Mouse (Mus musculus): ENCODE results near the gene Sigmar1.

The Sigmar1 gene

GRCm38 (mm10) chr4:41757321-41757720, 1.4 kb upstream of the Sigmar1 start:
- DNase-seq (ENCODE audit: low spot score in 2 of 2): peak in 1 of 2 experiments; percentile 60

GRCm38 (mm10) chr4:41756440-41756839, 483 bp upstream of the Sigmar1 start:
- peak in 1 of 2 experiments; percentile 61 for DNase-seq (ENCODE audit: low spot score in 2 of 2)

- peak in 1 of 2 experiments; percentile 59 for DNase-seq (ENCODE audit: low spot score in 2 of 2)
Measured at GRCm38 (mm10) chr4:41754797-41755337, 1.1 kb downstream of the Sigmar1 start, which contains the start of gene Galt. Galt (plus strand) TSS chr4:41755228.

GRCm38 (mm10) chr4:41745021-41745420, 10.9 kb downstream of the Sigmar1 start:
- DNase-seq (ENCODE audit: low spot score in 2 of 2): no peak

DNA sequence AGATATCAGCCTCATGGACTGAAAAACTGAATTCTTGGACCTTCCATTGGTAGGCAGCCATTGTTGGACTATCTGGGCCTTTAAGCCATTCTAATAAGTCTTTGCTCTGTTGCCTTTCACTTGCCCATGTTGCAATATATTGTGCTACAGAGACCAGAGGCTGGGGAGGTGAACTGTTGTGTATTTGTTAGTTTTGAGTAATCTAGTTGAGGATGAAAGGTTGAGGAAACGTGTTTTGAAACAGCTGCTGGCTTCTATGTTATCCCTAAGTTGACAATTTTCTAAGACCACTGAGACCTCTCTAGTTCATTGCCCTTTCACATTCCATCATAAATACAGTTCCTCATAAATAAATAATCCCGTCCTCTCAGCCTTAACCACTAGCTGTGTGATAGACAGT, 11.8 kb downstream of the Sigmar1 start:
- no peak for DNase-seq (ENCODE audit: low spot score in 2 of 2)

- DNase-seq (ENCODE audit: low spot score in 2 of 2): peak; percentile 87 to 91
Measured at GRCm38 (mm10) chr4:41741158-41741560, 14.8 kb downstream of the Sigmar1 start.

DNA sequence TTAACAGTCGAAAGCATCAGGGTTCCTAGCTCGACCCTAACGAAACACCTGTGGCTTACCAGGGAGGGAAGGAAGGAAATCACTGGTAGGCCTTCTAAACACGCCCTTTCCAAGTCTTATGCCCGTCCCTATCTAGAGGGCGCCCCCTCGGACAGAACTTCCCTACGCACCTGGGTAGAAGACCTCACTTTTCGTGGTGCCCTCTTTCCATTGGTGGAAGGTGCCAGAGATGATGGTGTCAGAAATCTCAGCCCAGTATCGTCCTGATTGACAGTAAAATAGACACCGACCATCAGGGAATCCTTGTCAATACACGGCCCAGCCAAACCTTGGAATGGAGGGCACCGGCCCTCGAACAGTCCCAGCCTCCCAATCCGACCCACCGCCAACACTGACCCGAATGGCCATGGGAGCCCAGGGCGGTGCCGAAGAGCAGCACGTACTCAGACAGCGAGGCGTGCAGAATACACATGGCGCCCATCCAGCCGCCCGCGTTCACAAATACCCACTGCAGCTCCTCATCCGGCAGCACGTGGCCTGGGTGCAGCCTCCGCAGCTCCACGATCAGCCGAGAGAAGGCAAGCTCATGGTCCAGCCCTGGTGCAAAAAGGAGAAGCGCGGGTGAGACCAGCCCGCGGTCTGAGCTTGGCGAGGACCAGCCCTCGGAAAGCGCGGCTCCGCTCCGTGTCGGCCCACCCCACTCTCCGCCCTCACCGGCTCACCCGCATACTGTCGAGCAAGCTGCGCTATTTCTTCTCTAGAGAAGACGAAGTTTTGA, 15.4 kb downstream of the Sigmar1 start:
- peak; percentile 56 to 63 for DNase-seq (ENCODE audit: low spot score in 2 of 2)

GRCm38 (mm10) chr4:41739260-41739659, 16.7 kb downstream of the Sigmar1 start:
- peak in 1 of 2 experiments; percentile 56 for DNase-seq (ENCODE audit: low spot score in 2 of 2)

- DNase-seq (ENCODE audit: low spot score in 2 of 2): no peak
Measured at GRCm38 (mm10) chr4:41738256-41738603, 17.7 kb downstream of the Sigmar1 start.

DNA sequence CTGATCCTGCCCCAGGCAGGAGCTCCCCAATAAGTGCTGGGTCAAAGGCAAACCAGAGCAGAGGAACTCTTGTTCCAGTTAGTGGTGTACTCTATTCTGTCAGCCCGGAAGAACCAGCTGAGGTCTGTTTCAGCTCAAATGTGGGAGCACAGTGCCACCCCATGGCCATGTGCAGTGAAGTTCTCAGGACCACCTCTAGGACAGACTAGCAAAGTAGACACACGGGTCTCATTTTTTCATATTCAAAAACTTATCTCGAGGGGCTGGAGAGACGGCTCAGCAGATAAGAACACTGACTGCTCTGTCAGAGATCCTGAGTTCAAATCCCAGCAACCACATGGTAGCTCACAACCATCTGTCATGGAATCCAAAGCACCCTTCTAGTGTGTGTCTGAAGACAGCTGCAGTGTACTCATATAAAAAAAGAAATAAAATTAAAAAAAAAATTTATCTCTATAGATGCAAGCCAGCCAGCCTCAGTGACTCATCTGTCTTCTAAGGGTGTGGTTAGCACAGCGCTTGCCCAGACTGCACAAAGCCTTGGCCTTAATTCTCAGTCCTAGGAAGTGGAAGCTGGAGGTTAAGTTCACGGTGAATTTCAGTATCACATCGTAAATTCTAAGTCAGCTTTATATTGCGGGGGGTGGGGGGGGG, 18.2 kb downstream of the Sigmar1 start:
- peak; percentile 60 to 78 for DNase-seq (ENCODE audit: low spot score in 2 of 2)

DNA sequence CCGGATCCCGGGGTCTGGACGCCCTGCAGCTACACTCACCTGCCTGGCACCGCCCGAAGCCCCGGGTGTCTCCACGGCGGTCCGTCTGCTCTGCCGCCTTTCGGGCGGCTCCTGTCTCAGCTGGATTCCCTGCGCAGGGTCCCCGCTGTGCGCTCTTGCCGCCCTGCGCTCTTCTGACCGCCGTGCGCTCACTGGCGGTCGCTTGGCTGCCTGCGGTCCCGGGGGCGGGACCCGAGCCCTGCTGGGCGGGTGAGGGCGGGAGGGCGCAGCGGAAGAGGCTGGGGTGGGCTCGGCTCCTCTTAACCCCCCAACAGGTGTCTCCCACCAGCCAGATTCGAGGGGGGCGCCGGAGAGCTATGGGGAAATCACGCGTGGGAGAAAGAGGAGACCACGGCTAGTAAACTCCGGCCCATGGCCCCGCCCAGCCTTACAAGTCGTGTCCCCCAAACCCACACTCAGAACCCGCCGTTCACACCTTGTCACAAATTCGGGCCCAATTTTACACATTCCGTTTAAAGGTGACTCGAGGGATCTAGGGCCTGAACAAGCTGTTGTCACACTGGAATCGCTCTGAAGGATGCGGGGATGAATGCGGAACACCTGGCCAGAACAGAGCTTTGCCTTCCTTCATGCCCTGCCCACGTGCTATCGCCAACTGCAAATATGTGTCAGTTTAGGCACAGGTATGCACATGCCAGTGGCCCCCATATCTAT, 24.7 kb downstream of the Sigmar1 start, which contains the start of gene Arid3c:
Arid3c (minus strand) TSS at position 91 of the 714 bp plus-strand sequence.
- no peak for DNase-seq (ENCODE audit: low spot score in 2 of 2)

GRCm38 (mm10) chr4:41726826-41727621, 28.9 kb downstream of the Sigmar1 start:
- no peak for DNase-seq (ENCODE audit: low spot score in 2 of 2)

- peak; percentile 82 to 87 for DNase-seq (ENCODE audit: low spot score in 2 of 2)
Measured at GRCm38 (mm10) chr4:41722918-41723351, 33.0 kb downstream of the Sigmar1 start, which contains the start of gene Dctn3. Dctn3 (minus strand) TSS chr4:41723170.

DNA sequence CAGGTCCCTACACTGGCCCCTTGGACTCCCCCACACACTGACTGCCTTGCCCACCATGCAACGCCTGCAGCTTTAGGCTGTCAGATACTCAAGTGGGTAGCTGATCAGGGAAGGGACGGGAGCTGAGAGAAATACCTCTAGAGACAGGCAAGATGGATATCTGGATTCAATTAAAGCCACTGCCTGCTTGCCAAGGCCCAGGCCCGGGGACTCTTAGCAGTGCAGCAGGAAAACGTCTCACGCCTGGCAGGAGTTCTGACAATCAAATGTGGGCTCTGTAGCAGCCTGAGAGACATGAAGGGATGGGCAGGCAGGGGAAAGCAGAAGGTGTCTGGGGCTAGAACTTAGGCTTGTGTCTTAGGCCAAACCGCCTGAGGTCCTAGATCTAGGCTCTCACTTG, 39.1 kb downstream of the Sigmar1 start:
- no peak for DNase-seq (ENCODE audit: low spot score in 2 of 2)

GRCm38 (mm10) chr4:41715596-41715995, 40.4 kb downstream of the Sigmar1 start:
- DNase-seq (ENCODE audit: low spot score in 2 of 2): no peak

GRCm38 (mm10) chr4:41715082-41715481, 40.9 kb downstream of the Sigmar1 start:
- DNase-seq (ENCODE audit: low spot score in 2 of 2): no peak

- peak; percentile 59 to 78 for DNase-seq (ENCODE audit: low spot score in 2 of 2)
Measured at GRCm38 (mm10) chr4:41714276-41714675, 41.7 kb downstream of the Sigmar1 start.

- peak; percentile 85 to 94 for DNase-seq (ENCODE audit: low spot score in 2 of 2)
Measured at GRCm38 (mm10) chr4:41713197-41714067, 42.5 kb downstream of the Sigmar1 start, which contains the start of gene Rpp25l. Rpp25l (minus strand) TSS chr4:41713534.

- no peak for DNase-seq (ENCODE audit: low spot score in 2 of 2)
Measured at GRCm38 (mm10) chr4:41712421-41713196, 43.3 kb downstream of the Sigmar1 start.
